Mouse (Mus musculus): ENCODE measurements around the gene Plgrkt. TPM values are rescaled to one million over a fixed set of nuclear protein-coding genes. Genes with fewer than 3 reads are reported as not detected.

Plgrkt gene
- polyA plus RNA-seq, 1 experiment from 2014 or later: 84.4 TPM

GRCm38 (mm10) chr19:29406042-29407017 lies 39.1 kb upstream of the Plgrkt start:
- Histone ChIP-seq H3K4me3 (replicated peaks; ENCODE audit: low read depth, low read length) (no peak overlapping the region), H3K9ac (ENCODE audit: low read depth, low read length) (no peak overlapping the region), H3K27me3 (ENCODE audit: insufficient read depth, low read length) (no peaks in the 10 kb centered on the region), H3K9me3 (replicated peaks; ENCODE audit: low read length) (no peaks in the 10 kb centered on the region), H3K36me3 (ENCODE audit: insufficient read depth, low read length) (no peaks in the 10 kb centered on the region), H3K27ac (no peak overlapping the region), H3K4me1 (replicated peaks; ENCODE audit: insufficient read depth, low read length) (no peaks in the 10 kb centered on the region; the same call in 1 of the 2 replicates), H3K4me2 (ENCODE audit: low read length) (no peak overlapping the region)
- ATAC-seq (replicated peaks; ENCODE audit: low FRiP score, low read depth) (no peak), DNase-seq (ENCODE audit: low spot score) (no peak)
- no peak for TF ChIP-seq CTCF (IDR thresholded peaks at IDR 0.05; ENCODE audit: low read depth)
- WGBS: 85% methylated on average over 18 of the region's 18 CpGs

GRCm38 (mm10) chr19:29405388-29405787 lies 38.2 kb upstream of the Plgrkt start:
- TF ChIP-seq CTCF (IDR thresholded peaks at IDR 0.05; ENCODE audit: low read depth): no peak
- Histone ChIP-seq H3K9me3 (replicated peaks; ENCODE audit: low read length) (no peaks in the 10 kb centered on the region), H3K4me3 (replicated peaks; ENCODE audit: low read depth, low read length) (no peak overlapping the region), H3K9ac (ENCODE audit: low read depth, low read length) (no peak overlapping the region), H3K36me3 (ENCODE audit: insufficient read depth, low read length) (no peaks in the 10 kb centered on the region), H3K4me1 (replicated peaks; ENCODE audit: insufficient read depth, low read length) (no peaks in the 10 kb centered on the region; the same call in 1 of the 2 replicates), H3K4me2 (ENCODE audit: low read length) (no peak overlapping the region), H3K27me3 (ENCODE audit: insufficient read depth, low read length) (no peaks in the 10 kb centered on the region), H3K27ac (no peak overlapping the region)
- 45% methylated on average over 2 of the region's 2 CpGs for WGBS
- DNase-seq (ENCODE audit: low spot score) (no peak), ATAC-seq (replicated peaks; ENCODE audit: low FRiP score, low read depth) (no peak)

DNA sequence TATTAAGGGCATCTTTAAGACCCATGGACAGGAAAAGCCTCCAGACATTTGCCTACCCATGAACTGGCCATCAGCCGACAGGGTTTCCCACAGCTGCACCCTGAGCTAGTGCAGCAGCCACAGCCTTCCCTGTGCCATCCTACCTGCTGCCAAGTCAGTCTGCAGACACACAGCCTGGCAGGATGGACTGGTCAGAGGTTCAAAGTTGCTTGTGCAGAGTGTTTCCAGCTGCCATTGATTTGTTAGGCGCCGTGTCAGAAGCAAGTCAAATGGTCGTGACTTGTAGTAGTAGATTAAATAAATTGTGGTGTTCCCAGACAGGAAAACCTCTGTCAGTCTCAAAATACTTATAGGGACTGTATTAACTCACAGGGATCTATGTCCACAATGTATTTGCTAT lies 36.1 kb upstream of the Plgrkt start:
- Histone ChIP-seq H3K9ac (ENCODE audit: low read depth, low read length) (no peak overlapping the region), H3K27ac (no peak overlapping the region), H3K27me3 (ENCODE audit: insufficient read depth, low read length) (no peaks in the 10 kb centered on the region), H3K4me1 (replicated peaks; ENCODE audit: insufficient read depth, low read length) (no peaks in the 10 kb centered on the region; the same call in 1 of the 2 replicates), H3K4me2 (ENCODE audit: low read length) (no peak overlapping the region), H3K9me3 (replicated peaks; ENCODE audit: low read length) (no peaks in the 10 kb centered on the region), H3K4me3 (replicated peaks; ENCODE audit: low read depth, low read length) (no peak overlapping the region), H3K36me3 (ENCODE audit: insufficient read depth, low read length) (no peaks in the 10 kb centered on the region)
- 77% methylated on average over 4 of the region's 4 CpGs for WGBS
- no peak for ATAC-seq (replicated peaks; ENCODE audit: low FRiP score, low read depth)
- no peak for TF ChIP-seq CTCF (IDR thresholded peaks at IDR 0.05; ENCODE audit: low read depth)
- DNase-seq (ENCODE audit: low spot score): no peak

DNA sequence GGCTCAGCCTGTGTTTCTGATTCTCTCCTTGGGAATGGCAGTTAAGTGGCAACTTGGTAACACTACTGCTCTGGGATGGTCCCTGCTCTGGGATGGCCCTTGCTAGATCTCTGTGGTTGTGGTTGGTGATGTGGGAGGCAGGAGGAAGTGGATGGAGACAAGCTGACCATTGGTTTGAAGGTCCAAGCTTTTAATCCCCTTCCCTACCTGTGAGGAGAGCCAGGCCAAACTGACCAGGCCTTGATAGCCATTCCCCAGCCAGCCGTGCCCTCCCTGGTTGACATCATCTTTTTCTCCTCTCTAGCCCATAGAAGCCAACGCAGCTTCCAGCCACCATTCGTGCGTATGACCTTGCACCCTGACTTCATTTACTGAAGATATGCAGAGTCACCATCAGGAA lies 35.4 kb upstream of the Plgrkt start:
- Histone ChIP-seq H3K27me3 (ENCODE audit: insufficient read depth, low read length) (no peaks in the 10 kb centered on the region), H3K4me2 (ENCODE audit: low read length) (no peak overlapping the region), H3K27ac (no peak overlapping the region), H3K4me1 (replicated peaks; ENCODE audit: insufficient read depth, low read length) (no peaks in the 10 kb centered on the region), H3K9ac (ENCODE audit: low read depth, low read length) (no peak overlapping the region), H3K36me3 (ENCODE audit: insufficient read depth, low read length) (no peaks in the 10 kb centered on the region), H3K9me3 (replicated peaks; ENCODE audit: low read length) (no peaks in the 10 kb centered on the region), H3K4me3 (replicated peaks; ENCODE audit: low read depth, low read length) (no peak overlapping the region)
- ATAC-seq (replicated peaks; ENCODE audit: low FRiP score, low read depth) (no peak), DNase-seq (ENCODE audit: low spot score) (no peak)
- whole genome bisulfite sequencing: 91% methylated on average over 4 of the region's 4 CpGs
- TF ChIP-seq CTCF (IDR thresholded peaks at IDR 0.05; ENCODE audit: low read depth): no peak

- no peaks in the 10 kb centered on the region for H3K9me3 ChIP-seq (replicated peaks; ENCODE audit: low read length)
- H3K4me2 ChIP-seq (ENCODE audit: low read length): no peak overlapping the region
- ATAC-seq (replicated peaks; ENCODE audit: low FRiP score, low read depth): no peak
- no peak overlapping the region for H3K9ac ChIP-seq (ENCODE audit: low read depth, low read length)
- TF ChIP-seq CTCF (IDR thresholded peaks at IDR 0.05; ENCODE audit: low read depth): no peak
- no peak overlapping the region for H3K27ac ChIP-seq
- DNase-seq (ENCODE audit: low spot score): no peak
- 76% methylated on average over 3 of the region's 3 CpGs for WGBS
- H3K36me3 ChIP-seq (ENCODE audit: insufficient read depth, low read length): no peaks in the 10 kb centered on the region
- no peaks in the 10 kb centered on the region for H3K4me1 ChIP-seq (replicated peaks; ENCODE audit: insufficient read depth, low read length)
- H3K4me3 ChIP-seq (replicated peaks; ENCODE audit: low read depth, low read length): no peak overlapping the region
- H3K27me3 ChIP-seq (ENCODE audit: insufficient read depth, low read length): no peaks in the 10 kb centered on the region
Observed at GRCm38 (mm10) chr19:29400466-29400865, 33.3 kb upstream of the Plgrkt start.

DNA sequence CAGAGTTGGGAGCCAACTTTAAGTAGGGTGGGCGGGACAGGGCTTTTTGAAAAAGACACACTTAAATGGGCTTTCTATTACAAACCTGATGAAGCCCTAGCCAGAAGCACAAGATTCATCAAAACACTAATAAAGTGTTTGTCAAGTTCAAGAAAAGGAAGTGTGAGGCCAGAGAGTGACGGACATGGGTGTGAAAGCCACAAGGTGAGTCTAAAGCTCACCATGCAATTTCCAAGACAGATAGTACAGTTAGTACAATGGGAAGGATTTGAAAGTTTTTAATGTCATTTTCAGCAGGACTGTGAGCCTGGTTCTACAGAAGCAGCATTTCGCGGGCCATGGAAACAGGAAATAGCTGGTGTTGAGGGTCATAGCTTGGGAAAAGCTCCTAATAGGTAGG lies 32.6 kb upstream of the Plgrkt start:
- no peak overlapping the region for H3K4me3 ChIP-seq (replicated peaks; ENCODE audit: low read depth, low read length)
- ATAC-seq (replicated peaks; ENCODE audit: low FRiP score, low read depth) (no peak), DNase-seq (ENCODE audit: low spot score) (no peak)
- no peak for TF ChIP-seq CTCF (IDR thresholded peaks at IDR 0.05; ENCODE audit: low read depth)
- H3K36me3 ChIP-seq (ENCODE audit: insufficient read depth, low read length): no peaks in the 10 kb centered on the region
- H3K9ac ChIP-seq (ENCODE audit: low read depth, low read length): no peak overlapping the region
- H3K27ac ChIP-seq: no peak overlapping the region
- no peaks in the 10 kb centered on the region for H3K9me3 ChIP-seq (replicated peaks; ENCODE audit: low read length)
- H3K4me2 ChIP-seq (ENCODE audit: low read length): no peak overlapping the region
- no peaks in the 10 kb centered on the region for H3K27me3 ChIP-seq (ENCODE audit: insufficient read depth, low read length)
- 86% methylated on average over 4 of the region's 4 CpGs for WGBS
- H3K4me1 ChIP-seq (replicated peaks; ENCODE audit: insufficient read depth, low read length): no peaks in the 10 kb centered on the region
